Mouse (Mus musculus) kidney, postnatal 0 days (tissue): ENCODE results near the gene Lemd2. TPM values are rescaled to one million over a fixed set of nuclear protein-coding genes. Genes with fewer than 3 reads are reported as not detected.

Experiments
- ATAC-seq: fragments of 200-750 bp; cut with Nextera tagmentation; replicated peaks from 2 replicates; pipeline ENCODE4 v1.8.0; 2017; ENCODE audit warnings: low read depth, moderate number of reproducible peaks, moderate TSS enrichment, moderate library complexity; ENCODE audit not compliant: low FRiP score
- DNase-seq: peaks from one replicate; pipeline ENCODE4 v3.0.0-alpha.2; 2016; ENCODE audit warnings: low spot score
- H3K27ac ChIP-seq: fragments of 300-500 bp; sonication (generic); 2 replicates; pipeline ENCODE4 v1.5.1; 2014; ENCODE audit warnings: mild to moderate bottlenecking
- H3K27me3 ChIP-seq: fragments of 300-500 bp; sonication (generic); 2 replicates; pipeline ENCODE4 v1.6.1; 2014; ENCODE audit warnings: low read length, mixed read lengths; ENCODE audit not compliant: insufficient read depth
- H3K36me3 ChIP-seq: fragments of 300-500 bp; sonication (generic); 2 replicates; pipeline ENCODE4 v1.6.1; 2014; ENCODE audit warnings: low read length, mixed read lengths; ENCODE audit not compliant: insufficient read depth
- H3K4me1 ChIP-seq: fragments of 300-500 bp; sonication (generic); replicated peaks from 2 replicates; pipeline ENCODE4 v1.6.1; 2014; ENCODE audit warnings: antibody characterized with exemption, low read length, mixed read lengths; ENCODE audit not compliant: insufficient read depth
- H3K4me2 ChIP-seq: fragments of 300-500 bp; sonication (generic); 2 replicates; pipeline ENCODE4 v1.6.1; 2014; ENCODE audit warnings: mild to moderate bottlenecking, low read length, moderate library complexity, mixed read lengths
- H3K4me3 ChIP-seq: fragments of 300-500 bp; sonication (generic); replicated peaks from 2 replicates; pipeline ENCODE4 v1.5.1; 2014; ENCODE audit warnings: low read depth, low read length
- H3K9ac ChIP-seq: fragments of 300-500 bp; sonication (generic); 2 replicates; pipeline ENCODE4 v1.6.1; 2014; ENCODE audit warnings: low read depth, low read length
- H3K9me3 ChIP-seq: fragments of 300-500 bp; sonication (generic); replicated peaks from 2 replicates; pipeline ENCODE4 v1.6.1; 2016; ENCODE audit warnings: low read length, inconsistent platforms, mixed read lengths
- CTCF ChIP-seq: IDR thresholded peaks from 2 replicates; pipeline ENCODE4 v1.5.1; 2016; ENCODE audit warnings: antibody characterized with exemption, low read depth, mild to moderate bottlenecking, moderate library complexity
- WGBS: fragments of 180-500 bp; shearing (Covaris S2); extraction: QIAGEN DNeasy Blood & Tissue Kit; methylation state at CpG from one replicate; pipeline ENCODE4 v1.1.7; 2014; 5-methylcytosine and 5-hydroxymethylcytosine counted together
- polyA plus RNA-seq: library from polyadenylated mRNA; unstranded; fragments of >200 nt; fragmentation: Nextera tagmentation; extraction: Ambion mirVana; gene quantifications from 2 replicates; pipeline ENCODE4 v1.2.1, GENCODE M21; 2015

Lemd2 gene
- polyA plus RNA-seq, 1 experiment from 2014 or later, result 18.0 TPM

GRCm38 (mm10) chr17:27176754-27177153 lies 27.5 kb downstream of the Lemd2 start:
- WGBS, result 94% methylated on average over 4 of the region's 4 CpGs
- Histone ChIP-seq H3K27ac (no peak overlapping the region), H3K27me3 (no peaks in the 10 kb centered on the region), H3K9ac (no peak overlapping the region), H3K4me2 (no peak overlapping the region), H3K4me3 (no peak overlapping the region), H3K4me1 (no peaks in the 10 kb centered on the region), H3K36me3 (no peaks in the 10 kb centered on the region), H3K9me3 (no peaks in the 10 kb centered on the region)
- no peak for ATAC-seq
- no peak for TF ChIP-seq CTCF
- DNase-seq, result no peak

- ATAC-seq (no peak), DNase-seq (no peak)
- no peaks in the 10 kb centered on the region for H3K36me3 ChIP-seq
- H3K9me3 ChIP-seq, result no peaks in the 10 kb centered on the region
- H3K27me3 ChIP-seq, result no peaks in the 10 kb centered on the region
- TF ChIP-seq CTCF, result no peak
- no peaks in the 10 kb centered on the region for H3K4me1 ChIP-seq
- no peak overlapping the region for H3K9ac ChIP-seq
- no peak overlapping the region for H3K4me2 ChIP-seq
- 65% methylated on average over 3 of the region's 3 CpGs for WGBS
- H3K4me3 ChIP-seq, result no peak overlapping the region
- no peak overlapping the region for H3K27ac ChIP-seq
Observed at GRCm38 (mm10) chr17:27176287-27176686, 28.0 kb downstream of the Lemd2 start.

- Histone ChIP-seq H3K9ac (no peak overlapping the region), H3K27ac (no peak overlapping the region), H3K36me3 (no peaks in the 10 kb centered on the region), H3K9me3 (no peaks in the 10 kb centered on the region), H3K4me1 (no peaks in the 10 kb centered on the region), H3K4me2 (no peak overlapping the region), H3K27me3 (no peaks in the 10 kb centered on the region), H3K4me3 (no peak overlapping the region)
- WGBS, result 17% methylated on average over 14 of the region's 14 CpGs
- ATAC-seq, result peak; percentile 63; the same call in 1 of the 2 replicates
- peak; percentile 54 for DNase-seq
- TF ChIP-seq CTCF, result no peak
Observed at GRCm38 (mm10) chr17:27175196-27175874, 28.9 kb downstream of the Lemd2 start.

GRCm38 (mm10) chr17:27173715-27174114 lies 30.6 kb downstream of the Lemd2 start:
- Histone ChIP-seq H3K36me3 (no peaks in the 10 kb centered on the region), H3K27me3 (no peaks in the 10 kb centered on the region), H3K27ac (no peak overlapping the region), H3K9ac (no peak overlapping the region), H3K4me1 (no peaks in the 10 kb centered on the region), H3K4me2 (no peak overlapping the region), H3K4me3 (no peak overlapping the region), H3K9me3 (no peaks in the 10 kb centered on the region)
- no peak for DNase-seq
- 74% methylated on average over 3 of the region's 3 CpGs for WGBS
- ATAC-seq, result no peak
- TF ChIP-seq CTCF, result no peak

DNA sequence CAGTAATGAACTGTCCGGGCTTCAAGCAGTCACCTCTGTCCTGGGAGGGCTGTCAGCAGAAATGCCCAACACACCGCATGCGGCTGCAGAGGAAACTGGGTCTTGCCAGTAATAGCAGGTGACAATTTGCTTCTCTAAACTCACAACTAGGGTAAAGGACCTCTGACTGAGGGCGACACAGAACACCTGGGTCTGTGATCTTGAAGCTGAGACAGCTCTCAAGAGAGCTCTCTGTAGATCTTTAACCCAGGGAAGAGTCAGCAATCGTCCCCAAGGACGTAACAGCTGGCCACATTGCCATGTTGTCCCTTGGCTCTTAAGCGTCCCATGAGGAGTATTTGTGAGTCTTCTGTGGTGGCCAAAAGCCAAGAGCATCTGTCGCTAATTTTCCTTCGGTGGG lies 31.8 kb downstream of the Lemd2 start:
- Histone ChIP-seq H3K36me3 (no peaks in the 10 kb centered on the region), H3K4me1 (no peaks in the 10 kb centered on the region), H3K9me3 (no peaks in the 10 kb centered on the region), H3K9ac (no peak overlapping the region), H3K27ac (no peak overlapping the region), H3K4me3 (no peak overlapping the region), H3K4me2 (no peak overlapping the region), H3K27me3 (no peaks in the 10 kb centered on the region)
- WGBS, result 78% methylated on average over 9 of the region's 9 CpGs
- TF ChIP-seq CTCF, result no peak
- DNase-seq, result no peak
- ATAC-seq, result no peak

DNA sequence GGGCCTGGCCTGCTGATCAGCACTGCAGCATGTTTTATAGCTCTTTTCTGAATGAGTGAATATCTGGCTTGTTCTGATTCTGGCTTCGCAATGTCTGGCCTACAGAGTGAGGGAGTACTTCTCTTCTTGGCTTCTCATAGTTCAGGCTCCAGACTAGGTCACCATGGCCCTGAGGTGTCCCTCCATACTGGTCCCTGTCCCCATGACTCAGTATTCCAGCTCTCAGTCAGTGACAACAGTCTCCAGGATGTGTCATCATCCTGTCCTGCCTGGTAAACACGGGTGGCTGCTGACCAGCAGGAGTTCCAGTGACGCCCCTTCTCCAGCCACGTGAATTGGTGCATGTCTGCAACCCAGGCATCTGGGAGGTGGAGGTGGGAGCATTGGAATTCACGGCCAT lies 33.1 kb downstream of the Lemd2 start:
- Histone ChIP-seq H3K4me2 (no peak overlapping the region), H3K27me3 (no peaks in the 10 kb centered on the region), H3K9ac (no peak overlapping the region), H3K9me3 (no peaks in the 10 kb centered on the region), H3K36me3 (no peaks in the 10 kb centered on the region), H3K4me1 (no peaks in the 10 kb centered on the region), H3K4me3 (no peak overlapping the region), H3K27ac (no peak overlapping the region)
- no peak for TF ChIP-seq CTCF
- 67% methylated on average over 5 of the region's 5 CpGs for WGBS
- ATAC-seq, result no peak
- no peak for DNase-seq
